ENCODE assay signal across 1 mouse cellular context in the genomic region with DNA sequence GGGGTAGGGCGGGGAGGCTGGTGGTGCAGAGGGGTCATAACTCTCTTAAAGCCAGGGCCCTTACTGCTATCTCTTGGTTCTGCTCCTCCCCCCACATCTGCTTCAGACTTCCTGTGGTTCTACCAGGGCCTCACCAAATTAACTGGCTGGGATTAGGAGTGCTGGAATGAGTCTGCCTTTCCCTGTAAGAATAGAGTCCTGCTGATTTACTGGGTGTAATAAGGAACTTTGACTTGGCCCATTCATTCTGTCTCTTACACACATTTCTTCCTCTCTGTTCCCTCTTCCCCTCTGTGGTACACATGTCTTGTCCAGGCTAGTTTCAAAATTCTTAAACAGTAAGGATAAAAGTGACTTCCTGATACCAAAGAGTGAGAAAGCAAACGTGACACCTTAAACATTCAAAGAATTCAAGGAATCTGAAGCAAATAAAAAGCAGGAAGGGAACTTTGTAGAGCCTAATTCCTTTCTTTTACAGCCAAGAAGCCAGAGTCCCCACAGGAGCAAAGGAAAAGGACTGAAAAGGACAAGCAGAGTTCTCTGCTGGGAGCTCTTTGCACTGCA.
TF ChIP-seq lines count a peak whose summit lies in the region.

No protein-coding gene starts in this region.

TF ChIP-seq in MEL, 35 proteins besides CTCF, POLR2A, EP300 and RAD21 (continued from another document):
- no peak for TF ChIP-seq USF2 (IDR thresholded peaks at IDR 0.05; ENCODE audit: borderline replicate concordance in 1 of 2, insufficient read depth in 1 of 2, low read depth in 1 of 2, low read length in 2 of 2)
- no peak for TF ChIP-seq MAFK (IDR thresholded peaks at IDR 0.05; ENCODE audit: borderline replicate concordance, low read depth, low read length)
- no peak for TF ChIP-seq UBTF (IDR thresholded peaks at IDR 0.05; ENCODE audit: borderline replicate concordance, insufficient read depth, low read depth, low read length)
